ENCODE assay signal across 8 mouse cellular contexts in the genomic region with DNA sequence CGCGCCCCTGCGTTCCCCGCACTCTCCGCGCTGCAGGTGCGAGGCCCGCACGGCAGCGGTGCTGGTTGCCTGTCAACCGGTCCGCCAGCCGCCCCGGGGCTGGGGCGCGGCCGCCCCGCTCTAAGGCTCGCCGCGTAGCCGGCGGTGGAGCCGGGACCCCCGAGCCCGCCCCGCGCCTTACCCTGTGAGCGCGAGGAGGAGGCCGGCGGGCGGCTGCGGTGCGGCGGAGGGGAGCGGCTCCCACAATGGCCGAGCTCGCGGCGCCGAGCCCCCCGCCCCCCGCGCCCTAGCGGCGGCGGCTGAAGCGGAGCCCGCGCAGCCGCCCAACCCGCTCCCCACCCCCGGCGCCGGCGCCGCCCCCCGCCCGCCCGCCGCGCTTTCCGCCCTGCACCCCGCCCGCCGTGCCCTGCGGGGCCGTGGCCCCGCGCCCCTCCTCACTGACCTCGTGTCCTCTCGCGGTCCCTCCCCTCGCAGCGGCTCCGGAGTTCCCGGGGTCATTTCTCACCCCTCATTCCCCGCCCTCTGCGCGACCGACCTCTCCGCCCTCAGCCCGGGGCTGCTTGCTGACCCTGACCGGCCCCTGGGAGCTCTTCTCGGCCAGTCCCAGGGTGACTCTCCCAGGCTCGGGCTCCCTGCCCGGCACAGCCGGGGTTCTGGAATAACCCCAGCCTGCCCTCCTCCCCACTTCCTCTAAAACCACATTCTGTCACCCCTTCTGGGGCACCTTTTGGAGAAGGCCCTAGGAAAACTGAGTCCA. TPM values are rescaled to one million over a fixed set of nuclear protein-coding genes. Genes with fewer than 3 reads are reported as not detected.
A peak's percentile ranks its signal among the peaks of the same experiment; 100 is the strongest.
DNase-seq lines count a peak whose midpoint lies in the region; ATAC-seq and TF ChIP-seq lines count a peak whose summit lies in the region.

No protein-coding gene starts in this region.

- no peaks in the 10 kb centered on the region for H3K27me3 ChIP-seq in forebrain, embryonic 11.5 days (ENCODE audit: control insufficient read depth, insufficient read depth, low read length)
- peaks cover 9% of the 10 kb centered on the region for H3K27me3 ChIP-seq in limb, embryonic 11.5 days (ENCODE audit: control insufficient read depth, insufficient read depth, low read length)
- no peaks in the 10 kb centered on the region for H3K27me3 ChIP-seq in testis, adult 2 months (ENCODE audit: control insufficient read depth, insufficient read depth, low read length)

- peak overlapping the region; percentile 41; the same call in 1 of the 2 replicates for H3K27ac ChIP-seq in forebrain, embryonic 11.5 days (ENCODE audit: low read depth, low read length)
- no peak overlapping the region for H3K27ac ChIP-seq in limb, embryonic 11.5 days (replicated peaks; ENCODE audit: low read depth, low read length)
- H3K27ac ChIP-seq in testis, adult 2 months (ENCODE audit: control insufficient read depth, insufficient read depth, low read depth, low read length): no peak overlapping the region; the same call in 1 of the 2 replicates

- WGBS in forebrain, embryonic 11.5 days: under 1% methylated on average over 62 of the region's 89 CpGs
- WGBS in limb, embryonic 11.5 days: under 1% methylated on average over 48 of the region's 89 CpGs

- H3K4me2 ChIP-seq in forebrain, embryonic 11.5 days (ENCODE audit: low read depth, low read length, severe bottlenecking): peak overlapping the region; percentile 100
- peak overlapping the region; percentile 100 for H3K4me2 ChIP-seq in limb, embryonic 11.5 days (ENCODE audit: low read depth, severe bottlenecking)

- peaks cover 8% of the 10 kb centered on the region for H3K4me1 ChIP-seq in forebrain, embryonic 11.5 days (replicated peaks; ENCODE audit: control insufficient read depth, insufficient read depth, low read length)
- peaks cover 8% of the 10 kb centered on the region for H3K4me1 ChIP-seq in limb, embryonic 11.5 days (ENCODE audit: control insufficient read depth, insufficient read depth, low read length)
- peaks cover 17% of the 10 kb centered on the region for H3K4me1 ChIP-seq in testis, adult 2 months (ENCODE audit: control insufficient read depth, insufficient read depth, low read length)

- DNase-seq in gastrocnemius, adult 18-20 months (ENCODE audit: low spot score): peak; percentile 17
- no peak for DNase-seq in gastrocnemius, adult 8-10 months (ENCODE audit: low spot score in 2 of 2)
- DNase-seq in brain, embryonic 14.5 days (ENCODE audit: low read depth): peak; percentile 59
- peak; percentile 75 for DNase-seq in forebrain, embryonic 11.5 days (ENCODE audit: low spot score)
- peak; percentile 63 for DNase-seq in heart, postnatal 4 days
- peak; percentile 57 for DNase-seq in limb, embryonic 11.5 days (ENCODE audit: low spot score)
- DNase-seq in mesoderm, embryonic 11.5 days (ENCODE audit: low read depth, low spot score): peak; percentile 44

- H3K9ac ChIP-seq in forebrain, embryonic 11.5 days (ENCODE audit: low read length): peak overlapping the region; percentile 81
- H3K9ac ChIP-seq in limb, embryonic 11.5 days (ENCODE audit: low read length): peak overlapping the region; percentile 65

- H3K36me3 ChIP-seq in forebrain, embryonic 11.5 days (ENCODE audit: control insufficient read depth, insufficient read depth, low read length): no peaks in the 10 kb centered on the region
- no peaks in the 10 kb centered on the region for H3K36me3 ChIP-seq in limb, embryonic 11.5 days (ENCODE audit: control insufficient read depth, insufficient read depth, low read length)
- H3K36me3 ChIP-seq in testis, adult 2 months (ENCODE audit: control insufficient read depth, insufficient read depth, low read length): no peaks in the 10 kb centered on the region

- no peaks in the 10 kb centered on the region for H3K9me3 ChIP-seq in forebrain, embryonic 11.5 days (ENCODE audit: control insufficient read depth, low read length)
- no peaks in the 10 kb centered on the region for H3K9me3 ChIP-seq in limb, embryonic 11.5 days (ENCODE audit: control insufficient read depth, low read length)

- peak; percentile 70 for TF ChIP-seq POLR2A in brain, embryonic 14.5 days (IDR thresholded peaks at IDR 0.05; ENCODE audit: borderline replicate concordance, extremely low read depth, insufficient read depth, insufficient read length, poor library complexity, severe bottlenecking)
- no peak for TF ChIP-seq POLR2A in testis, adult 2 months (IDR thresholded peaks at IDR 0.05; ENCODE audit: control insufficient read depth, low read depth, low read length)

- ATAC-seq in forebrain, embryonic 11.5 days (replicated peaks; ENCODE audit: low FRiP score): peak; percentile 63
- peak; percentile 40; the same call in 1 of the 2 replicates for ATAC-seq in limb, embryonic 11.5 days (ENCODE audit: insufficient number of reproducible peaks, low FRiP score, low TSS enrichment, low read depth)

- H3K4me3 ChIP-seq in forebrain, embryonic 11.5 days (ENCODE audit: low read depth, low read length): peak overlapping the region; percentile 76
- H3K4me3 ChIP-seq in limb, embryonic 11.5 days (ENCODE audit: low read depth, low read length): peak overlapping the region; percentile 70
- peak overlapping the region; percentile 75 for H3K4me3 ChIP-seq in testis, adult 2 months (ENCODE audit: control insufficient read depth, low read depth, low read length)

- no peak for TF ChIP-seq CTCF in brain, embryonic 14.5 days (IDR thresholded peaks at IDR 0.05; ENCODE audit: borderline replicate concordance, extremely low read depth, insufficient read depth, insufficient read length)
- no peak for TF ChIP-seq CTCF in testis, adult 2 months (IDR thresholded peaks at IDR 0.05; ENCODE audit: control insufficient read depth, insufficient read depth, insufficient replicate concordance, low read depth, low read length)

RNA-seq across cellular contexts. Expression of gene Macf1, which starts 3.0 kb away (rescaled TPM):
- 10 to 100 TPM; 49.0 to 55.4 TPM for total RNA-seq in gastrocnemius, adult 18-20 months (2021)
- 10 to 100 TPM; 49.5 to 63.7 (median 57.9) TPM for total RNA-seq in gastrocnemius, adult 8-10 months (2022)
- 130 and 183 TPM in 2 replicates for polyA plus RNA-seq in brain, embryonic 14.5 days (2012; rRNA removed)
- polyA plus RNA-seq in forebrain, embryonic 11.5 days (2014; fragmentation: Nextera tagmentation; extraction: Ambion mirVana): 78.1 and 88.8 TPM in 2 replicates
- total RNA-seq in heart, postnatal 4 days (2021): 100 to 1,000 TPM; 431 to 441 TPM
- 71.0 and 77.0 TPM in 2 replicates for polyA plus RNA-seq in limb, embryonic 11.5 days (2014; fragmentation: Nextera tagmentation; extraction: Ambion mirVana)
- polyA plus RNA-seq in testis, adult 2 months (2012; rRNA removed): 20.0 and 24.4 TPM in 2 replicates

RNA-seq across cellular contexts. Expression of gene Ndufs5, which starts 30.8 kb away (rescaled TPM):
- 100 to 1,000 TPM; 270 to 291 TPM for total RNA-seq in gastrocnemius, adult 18-20 months (2021)
- total RNA-seq in gastrocnemius, adult 8-10 months (2022): 100 to 1,000 TPM; 230 to 275 (median 261) TPM
- polyA plus RNA-seq in brain, embryonic 14.5 days (2012; rRNA removed): 229 and 240 TPM in 2 replicates
- 291 and 296 TPM in 2 replicates for polyA plus RNA-seq in forebrain, embryonic 11.5 days (2014; fragmentation: Nextera tagmentation; extraction: Ambion mirVana)
- total RNA-seq in heart, postnatal 4 days (2021): 100 to 1,000 TPM; 273 to 301 TPM
- 327 and 334 TPM in 2 replicates for polyA plus RNA-seq in limb, embryonic 11.5 days (2014; fragmentation: Nextera tagmentation; extraction: Ambion mirVana)
- polyA plus RNA-seq in testis, adult 2 months (2012; rRNA removed): 84.6 and 117 TPM in 2 replicates

Comparison
In these comparisons a context has a peak if more than half of its experiments do, and no peak if none do; other contexts are left out.
1. DNase-seq: peak in gastrocnemius, adult 18-20 months (single experiment), brain, embryonic 14.5 days (single experiment), forebrain, embryonic 11.5 days (single experiment), heart, postnatal 4 days (single experiment), limb, embryonic 11.5 days (single experiment) and mesoderm, embryonic 11.5 days (single experiment); none in gastrocnemius, adult 8-10 months (0 of 2).
2. Peak in every context shown above with its lines, with median percentiles within 50 percentile points of each other: H3K4me3 ChIP-seq.